Mouse (Mus musculus) gastrocnemius, postnatal 4 days (tissue): ENCODE measurements around the gene Panx1. TPM values are rescaled to one million over a fixed set of nuclear protein-coding genes. Genes with fewer than 3 reads are reported as not detected.
A peak's percentile ranks its signal among the peaks of the same experiment; 100 is the strongest.

ENCODE experiments used
- DNase-seq, 2 experiments: peaks; one replicate each; pipeline ENCODE4 v3.0.0; 2021 to 2022; ENCODE audit warnings: low spot score in 2 of 2, mixed read lengths in 2 of 2
- long read RNA-seq, 2 experiments: library from polyadenylated mRNA; stranded (forward); transcript quantifications; one replicate each; pipeline ENCODE4 v2.0.0; 2021
- total RNA-seq, 2 experiments: library from RNA; stranded (reverse); gene quantifications; 2 replicates each; pipeline ENCODE4 v1.2.3; 2021

The Panx1 gene
- total RNA-seq, result 10 to 100 TPM; 37.5 to 42.5 TPM
- long read RNA-seq, experiment 1, full-length matches to known transcripts, result 40 of 44 reads
- long read RNA-seq, experiment 1, partial matches to known transcripts, result 3 of 44 reads
- long read RNA-seq, experiment 1, other reads (novel, unspliced or antisense), result 1 of 44 reads
- long read RNA-seq, experiment 2, full-length matches to known transcripts, result 30 of 38 reads
- long read RNA-seq, experiment 2, partial matches to known transcripts, result 5 of 38 reads
- long read RNA-seq, experiment 2, other reads (novel, unspliced or antisense), result 3 of 38 reads

DNA sequence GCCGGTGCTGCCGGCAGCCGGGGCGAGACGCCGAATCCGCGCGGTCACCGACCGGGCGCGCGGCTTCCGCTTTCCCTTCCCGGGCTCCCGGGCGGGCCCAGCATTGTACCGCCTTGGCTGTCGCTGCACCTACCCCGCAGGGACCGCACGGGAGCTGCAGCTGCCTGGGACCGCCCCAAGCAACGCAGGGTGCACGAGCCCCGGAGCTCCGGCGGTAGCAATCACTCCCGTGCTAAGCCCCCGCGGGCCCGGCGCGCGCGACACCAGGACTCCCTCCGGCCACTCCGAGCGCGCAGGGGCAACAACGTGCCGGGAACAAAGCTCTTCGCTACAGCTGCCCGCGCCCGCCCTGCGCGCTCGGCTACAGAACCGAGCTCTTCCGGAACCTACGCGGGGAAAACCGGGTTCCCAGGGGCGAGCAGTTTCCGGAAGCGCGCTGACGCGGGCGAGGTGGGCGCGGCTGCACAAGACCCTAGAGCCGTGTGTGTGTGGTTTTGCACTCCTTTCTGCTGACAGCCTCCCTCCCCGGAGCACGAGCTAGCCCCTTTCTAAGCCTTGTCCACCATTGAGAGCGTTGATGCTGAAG, at the start of gene Panx1:
TSS of gene Panx1 (minus strand) at position 395 of the 586 bp plus-strand sequence.
- peak; percentile 39 to 64 for DNase-seq

DNA sequence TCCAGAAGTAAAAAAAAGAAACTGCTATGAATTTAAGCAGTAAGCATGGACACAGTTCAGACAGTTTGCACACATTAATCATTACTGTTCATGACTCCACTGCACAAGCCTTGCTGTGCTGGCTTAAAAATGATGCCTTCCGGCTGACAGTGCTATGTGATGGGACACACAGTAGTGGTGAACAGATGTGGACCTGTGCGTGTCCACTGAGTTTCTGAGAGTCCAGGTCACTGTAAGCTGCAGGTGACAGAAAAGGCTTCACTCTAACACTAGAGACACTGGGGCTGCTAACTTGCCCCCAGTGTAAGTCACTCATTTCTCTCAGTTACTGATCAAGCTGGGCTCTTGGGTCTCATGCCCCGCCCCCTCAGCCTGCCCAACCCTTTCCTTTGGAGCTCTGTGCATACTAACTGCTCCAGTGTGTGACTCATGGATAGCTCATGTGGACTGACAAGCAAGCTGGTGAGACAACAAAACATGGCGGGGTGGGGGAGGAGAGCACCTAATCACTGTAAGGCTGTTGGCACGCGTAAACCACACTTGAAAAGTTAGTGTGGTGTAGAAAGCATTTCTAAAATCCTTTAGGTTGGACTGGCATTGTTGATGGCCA, 23.5 kb upstream of the Panx1 start:
- no peak for DNase-seq

GRCm38 (mm10) chr9:15067995-15068685, 22.9 kb upstream of the Panx1 start:
- no peak for DNase-seq

DNA sequence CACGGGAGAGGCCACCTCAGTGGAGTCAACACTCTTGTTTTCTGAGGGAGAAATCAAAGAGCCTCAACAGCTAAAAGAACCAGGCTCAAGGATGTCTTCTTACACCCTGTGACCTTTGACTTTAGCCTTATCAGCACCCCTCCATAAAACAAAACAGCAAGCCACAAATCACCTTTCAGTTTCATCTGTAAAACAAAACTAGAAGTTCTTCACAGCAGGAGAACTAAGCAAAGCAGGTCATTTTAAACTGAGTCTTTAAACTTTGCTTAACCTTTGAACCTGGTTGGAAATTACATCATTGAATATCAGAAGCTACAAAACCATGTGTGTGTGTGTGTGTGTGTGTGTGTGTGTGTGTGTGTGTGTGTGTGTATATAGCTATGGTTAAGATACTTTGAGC, 18.9 kb upstream of the Panx1 start:
- no peak for DNase-seq

DNA sequence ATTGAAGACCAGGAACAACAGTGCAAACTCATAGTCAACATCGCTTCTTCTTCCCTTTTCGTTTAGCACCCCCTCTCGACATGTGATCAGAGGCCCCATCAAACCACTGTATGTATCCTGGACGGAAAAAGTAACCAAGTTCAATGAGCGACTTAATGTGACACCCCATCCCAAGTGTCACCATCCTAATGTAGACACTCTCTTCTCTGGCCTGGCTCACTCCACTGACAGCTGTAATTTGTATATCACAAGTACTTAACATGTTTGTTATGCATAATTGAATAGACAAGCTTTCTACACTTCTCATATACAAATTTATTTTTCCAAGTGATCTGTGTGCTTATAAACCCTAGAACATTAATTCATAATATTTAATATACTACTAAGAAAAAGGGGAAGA, 15.6 kb upstream of the Panx1 start:
- DNase-seq, result no peak

DNA sequence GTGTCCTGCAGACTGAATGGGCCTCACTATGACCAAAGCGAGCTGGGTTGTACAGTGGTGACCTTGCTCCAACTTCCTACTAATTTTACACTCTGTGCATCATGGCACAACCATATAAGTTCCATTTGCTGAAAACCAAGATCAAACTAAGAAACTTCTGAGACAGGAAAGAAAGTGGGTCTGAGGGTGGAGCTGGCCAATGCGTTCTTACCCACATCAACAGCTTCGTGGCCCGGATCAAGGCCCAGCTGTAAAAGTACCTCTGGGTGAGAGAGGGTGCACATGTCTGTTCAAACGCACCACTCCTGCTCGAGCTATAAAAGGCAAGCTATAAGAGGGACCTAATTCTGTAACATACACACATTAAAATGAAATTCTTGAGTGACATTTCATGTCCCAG, 14.7 kb upstream of the Panx1 start:
- no peak for DNase-seq

DNA sequence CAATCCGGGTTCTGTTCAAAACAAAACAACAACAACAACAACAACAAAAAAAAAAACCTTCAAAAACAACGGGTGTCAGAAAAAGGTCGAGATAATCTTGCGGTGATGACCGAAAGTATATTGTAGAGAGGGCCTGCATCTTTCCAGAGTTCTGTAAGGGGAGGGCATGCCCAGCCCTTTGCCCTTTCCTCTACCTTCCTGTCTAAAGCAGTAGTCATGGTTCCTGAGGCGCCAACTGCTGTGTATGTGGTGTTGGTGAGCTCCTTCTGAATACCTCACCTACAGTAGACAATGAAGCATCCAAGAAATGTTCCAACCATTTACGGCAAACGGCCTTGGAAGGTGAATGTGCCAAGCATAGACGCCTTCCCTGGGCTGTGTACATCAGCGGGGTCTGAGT, 462 bp upstream of the Panx1 start:
- no peak for DNase-seq

DNA sequence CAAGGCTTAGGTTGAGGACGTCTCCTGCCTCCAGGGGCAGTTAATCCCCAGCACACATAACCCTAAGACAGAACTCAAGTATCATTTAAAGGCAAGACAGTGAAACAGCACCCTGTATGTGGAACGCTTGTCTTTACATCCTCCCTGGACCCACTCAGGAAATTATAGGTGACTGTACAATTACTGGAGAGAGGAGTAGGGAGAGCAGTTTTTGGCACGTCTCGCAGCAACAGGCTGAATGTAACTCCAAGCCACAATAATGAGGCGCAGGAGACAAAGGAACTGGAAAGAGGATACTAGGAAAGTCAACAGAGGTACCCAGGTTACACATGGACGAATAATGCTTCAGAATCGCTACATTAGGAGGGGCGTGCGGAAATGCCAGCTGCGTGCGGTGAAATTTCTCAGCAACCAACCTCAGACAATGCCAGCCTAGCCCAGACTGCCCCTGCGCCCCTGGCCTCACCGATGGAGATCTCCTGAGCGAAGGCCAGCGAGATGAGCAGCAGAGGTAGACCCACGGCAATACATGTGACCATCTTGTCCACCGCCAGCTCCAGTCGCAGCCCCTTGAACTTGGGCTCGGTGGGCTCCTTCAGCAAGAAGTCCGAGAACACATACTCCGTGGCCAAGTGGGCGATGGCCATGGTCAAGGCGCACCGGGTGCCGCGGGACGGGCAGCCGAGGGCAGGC, 741 bp downstream of the Panx1 start:
- peak in 1 of 2 experiments; percentile 18 for DNase-seq

DNA sequence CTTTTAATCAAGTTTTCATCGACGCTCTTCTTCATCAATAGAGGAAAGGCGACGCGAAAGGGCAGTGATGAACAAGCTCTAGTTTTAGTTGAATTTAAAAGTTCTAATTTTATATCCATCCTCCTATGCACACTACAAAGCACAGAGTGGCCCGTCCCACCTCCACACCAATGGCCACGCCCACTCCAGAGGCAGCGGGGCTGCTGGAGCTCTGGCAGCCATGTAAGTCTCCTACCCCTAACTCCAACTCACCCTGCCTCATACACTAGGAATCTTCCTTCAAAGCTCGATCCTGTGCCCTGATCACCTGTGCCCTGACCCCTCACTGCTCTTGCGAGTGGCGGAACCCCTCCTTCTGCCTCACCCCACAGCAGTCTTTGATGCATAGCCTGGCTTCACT, 3.7 kb downstream of the Panx1 start:
- DNase-seq, result no peak

- DNase-seq, result no peak
These were observed 5.4 kb downstream of the Panx1 start for GRCm38 (mm10) chr9:15039848-15040247.

- no peak for DNase-seq
These were observed 7.6 kb downstream of the Panx1 start for GRCm38 (mm10) chr9:15037704-15038103.

- DNase-seq, result no peak
These were observed 8.0 kb downstream of the Panx1 start for GRCm38 (mm10) chr9:15037237-15037636.

GRCm38 (mm10) chr9:15036807-15037206, 8.5 kb downstream of the Panx1 start:
- no peak for DNase-seq

GRCm38 (mm10) chr9:15036405-15036804, 8.9 kb downstream of the Panx1 start:
- no peak for DNase-seq

DNA sequence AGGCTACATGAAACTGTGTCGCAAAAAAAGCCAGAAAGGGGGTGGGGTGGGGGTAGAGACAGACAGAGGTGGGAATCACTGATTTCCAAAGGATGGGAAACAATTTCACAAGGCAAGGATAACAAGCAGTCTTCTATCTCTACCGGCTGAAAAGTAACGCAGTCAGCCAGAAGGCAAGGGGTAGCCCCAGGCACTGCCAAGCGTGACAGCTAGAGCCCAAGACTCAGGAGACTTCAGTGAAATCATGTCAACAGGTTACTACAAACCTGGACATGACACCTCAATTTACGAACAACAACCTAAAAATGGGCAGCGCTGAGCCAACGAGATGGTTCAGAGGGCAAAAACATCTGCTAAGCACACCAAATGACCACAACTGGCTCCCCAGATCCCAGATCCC, 9.3 kb downstream of the Panx1 start:
- DNase-seq, result no peak

DNA sequence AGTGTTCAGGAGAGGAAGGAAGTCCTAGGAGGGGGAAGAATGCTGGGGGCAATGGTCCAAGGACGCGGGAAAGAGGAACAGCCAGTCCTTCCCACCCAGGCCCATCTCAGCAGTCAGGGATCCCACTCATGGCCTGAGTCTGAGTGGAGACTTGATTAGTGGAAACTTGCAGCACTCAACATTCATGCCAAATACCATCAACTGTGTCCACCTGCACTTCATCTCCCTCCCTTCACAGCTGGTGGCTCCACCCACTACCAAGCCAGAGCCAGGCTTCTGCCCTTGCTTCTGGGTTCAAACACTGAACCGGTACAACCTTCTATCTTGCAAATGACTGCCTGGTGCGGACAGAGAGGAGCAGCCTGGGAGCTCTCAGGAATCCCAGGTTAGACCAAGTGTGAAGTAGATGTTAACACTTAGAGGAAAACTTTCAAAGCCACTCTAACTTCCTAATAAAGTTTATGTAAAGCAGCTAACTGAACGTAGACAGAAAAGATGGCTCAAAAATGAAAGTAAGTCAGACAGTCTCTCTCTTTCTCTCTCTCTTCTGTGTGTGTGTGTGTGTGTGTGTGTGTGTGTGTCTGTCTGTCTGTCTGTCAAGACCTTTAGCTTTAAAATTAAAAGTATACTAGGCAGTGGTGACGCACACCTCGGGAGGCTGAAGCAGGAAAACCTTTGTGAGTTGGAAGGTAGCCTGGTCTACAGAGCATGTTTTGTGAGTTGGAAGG, 10.6 kb downstream of the Panx1 start:
- no peak for DNase-seq

DNA sequence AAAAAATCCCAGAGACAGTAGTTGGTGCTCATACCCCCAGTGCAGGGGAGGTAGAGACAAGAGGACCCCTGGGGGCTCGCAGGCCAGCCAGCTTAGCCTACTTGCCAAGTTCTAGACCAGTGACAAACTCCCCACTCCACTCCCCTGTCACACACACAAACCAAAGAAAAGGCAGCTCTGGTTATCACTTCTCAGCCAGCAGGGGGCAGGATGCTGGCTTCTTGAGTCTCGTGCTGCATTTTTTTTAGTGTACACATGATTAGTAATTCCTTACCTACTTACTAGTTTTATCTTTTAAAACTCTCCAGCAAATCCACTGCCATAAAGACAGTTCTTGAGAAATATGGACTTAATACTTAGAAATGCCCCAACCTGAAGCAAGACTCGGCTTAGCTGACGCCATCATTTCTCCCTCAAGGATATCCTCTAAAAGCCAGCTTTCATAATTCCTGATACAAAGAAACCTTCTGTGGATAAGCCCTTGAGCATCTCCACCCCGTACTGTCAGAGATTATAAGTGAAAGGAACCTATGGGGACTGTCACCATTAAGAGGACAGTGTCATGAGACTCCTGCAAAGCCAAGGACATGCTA, 11.6 kb downstream of the Panx1 start:
- DNase-seq, result no peak

DNA sequence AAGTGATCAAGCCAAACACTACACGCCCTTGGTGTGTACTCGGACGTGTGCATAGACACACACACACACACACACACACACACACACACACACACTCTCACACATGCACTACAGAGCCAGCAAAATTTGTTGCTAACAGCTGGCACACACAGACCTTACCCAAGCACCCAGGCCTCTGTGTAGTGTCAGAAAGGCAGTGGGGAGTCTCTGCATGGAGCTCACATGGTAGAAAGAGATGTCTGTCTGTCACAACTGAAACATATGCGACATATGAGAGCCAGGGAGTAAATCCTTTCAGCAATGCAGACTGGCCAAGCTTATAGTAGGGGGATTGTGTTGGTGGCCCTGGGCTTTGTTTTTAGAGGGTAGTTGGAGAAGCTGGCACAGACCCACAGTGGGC, 12.5 kb downstream of the Panx1 start:
- no peak for DNase-seq

DNA sequence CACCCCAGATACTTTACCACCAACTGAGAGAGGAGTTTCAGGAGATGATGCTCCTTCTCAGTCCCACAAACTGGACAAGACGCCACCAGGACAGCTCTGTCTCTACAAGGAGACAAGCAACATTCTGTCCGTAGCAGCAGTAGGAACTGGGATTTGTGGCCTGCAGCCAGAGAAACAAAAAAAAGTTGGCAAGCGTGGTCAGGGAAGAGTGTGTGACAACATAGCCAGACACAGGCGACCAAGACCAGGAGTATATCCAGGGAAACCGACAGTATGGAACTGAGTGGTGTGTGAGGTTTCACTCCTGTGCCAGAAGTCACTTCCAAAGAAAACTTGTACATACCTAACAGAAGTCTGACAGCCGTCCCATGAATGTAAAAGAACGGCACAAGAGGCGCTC, 14.5 kb downstream of the Panx1 start:
- peak in 1 of 2 experiments; percentile 65 for DNase-seq

DNA sequence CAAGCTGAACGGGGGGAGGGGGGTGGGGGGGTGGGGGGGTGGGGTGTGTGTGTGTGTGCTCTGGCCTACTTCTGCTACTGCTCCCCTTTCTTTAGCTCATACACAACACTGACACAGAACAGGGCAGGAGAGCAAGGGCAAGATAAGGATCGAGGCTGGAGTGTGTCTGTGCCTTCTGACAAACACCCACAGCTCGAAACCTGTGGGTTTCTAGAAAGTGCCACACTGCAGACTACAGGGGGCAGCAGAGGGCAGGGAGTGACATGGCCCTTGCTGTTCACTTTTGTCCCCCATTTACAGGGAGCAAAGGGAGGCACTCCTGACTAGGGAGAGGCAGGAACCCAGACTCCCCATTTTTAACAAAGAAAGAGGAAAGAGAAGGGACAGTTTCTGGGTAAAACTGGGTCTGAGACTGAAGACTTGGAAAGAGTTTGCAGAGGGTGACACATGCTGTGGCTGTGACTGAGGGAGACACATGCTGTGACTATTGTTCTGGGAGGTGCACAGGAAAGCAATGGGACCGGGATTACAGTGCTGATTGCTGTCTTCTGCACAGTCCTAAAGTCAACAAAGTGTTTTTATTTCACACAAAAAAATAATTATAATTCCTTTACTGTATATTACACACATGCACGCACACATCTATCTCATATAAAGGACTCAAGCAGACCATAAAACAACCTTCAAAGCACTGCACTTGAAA, 16.1 kb downstream of the Panx1 start:
- DNase-seq, result peak in 1 of 2 experiments; percentile 59
